Mouse (Mus musculus): ENCODE results near the gene Fbxw8.

Fbxw8 gene

GRCm38 (mm10) chr5:118048412-118048811, 106.9 kb downstream of the Fbxw8 start:
- no peak for DNase-seq (ENCODE audit: extremely low read depth, low read depth, low spot score)

GRCm38 (mm10) chr5:118047091-118047757, 108.0 kb downstream of the Fbxw8 start:
- no peak for DNase-seq (ENCODE audit: extremely low read depth, low read depth, low spot score)

- no peak for DNase-seq (ENCODE audit: extremely low read depth, low read depth, low spot score)
Observed at GRCm38 (mm10) chr5:118045385-118045784, 109.9 kb downstream of the Fbxw8 start.

GRCm38 (mm10) chr5:118044907-118045306, 110.4 kb downstream of the Fbxw8 start:
- DNase-seq (ENCODE audit: extremely low read depth, low read depth, low spot score), result no peak

- no peak for DNase-seq (ENCODE audit: extremely low read depth, low read depth, low spot score)
Observed at GRCm38 (mm10) chr5:118043761-118044160, 111.5 kb downstream of the Fbxw8 start.

GRCm38 (mm10) chr5:118042599-118042998, 112.7 kb downstream of the Fbxw8 start:
- DNase-seq (ENCODE audit: extremely low read depth, low read depth, low spot score), result no peak

GRCm38 (mm10) chr5:118039241-118039668, 116.0 kb downstream of the Fbxw8 start:
- no peak for DNase-seq (ENCODE audit: extremely low read depth, low read depth, low spot score)

- no peak for DNase-seq (ENCODE audit: extremely low read depth, low read depth, low spot score)
Observed at GRCm38 (mm10) chr5:118037798-118038484, 117.3 kb downstream of the Fbxw8 start.

GRCm38 (mm10) chr5:118036888-118037797, 118.1 kb downstream of the Fbxw8 start:
- no peak for DNase-seq (ENCODE audit: extremely low read depth, low read depth, low spot score)

- DNase-seq (ENCODE audit: extremely low read depth, low read depth, low spot score), result no peak
Observed at GRCm38 (mm10) chr5:118035786-118036185, 119.5 kb downstream of the Fbxw8 start.

GRCm38 (mm10) chr5:118034632-118035031, 120.6 kb downstream of the Fbxw8 start:
- no peak for DNase-seq (ENCODE audit: extremely low read depth, low read depth, low spot score)

GRCm38 (mm10) chr5:118033740-118034139, 121.5 kb downstream of the Fbxw8 start:
- DNase-seq (ENCODE audit: extremely low read depth, low read depth, low spot score), result no peak

- DNase-seq (ENCODE audit: extremely low read depth, low read depth, low spot score), result no peak
Observed at GRCm38 (mm10) chr5:118033328-118033727, 121.9 kb downstream of the Fbxw8 start.

GRCm38 (mm10) chr5:118031508-118031907, 123.8 kb downstream of the Fbxw8 start:
- DNase-seq (ENCODE audit: extremely low read depth, low read depth, low spot score), result no peak

GRCm38 (mm10) chr5:118031059-118031458, 124.2 kb downstream of the Fbxw8 start:
- DNase-seq (ENCODE audit: extremely low read depth, low read depth, low spot score), result no peak

GRCm38 (mm10) chr5:118030022-118030675, 125.1 kb downstream of the Fbxw8 start:
- no peak for DNase-seq (ENCODE audit: extremely low read depth, low read depth, low spot score)

GRCm38 (mm10) chr5:118029420-118029819, 125.8 kb downstream of the Fbxw8 start:
- DNase-seq (ENCODE audit: extremely low read depth, low read depth, low spot score), result no peak

GRCm38 (mm10) chr5:118029035-118029408, 126.2 kb downstream of the Fbxw8 start:
- DNase-seq (ENCODE audit: extremely low read depth, low read depth, low spot score), result no peak

- no peak for DNase-seq (ENCODE audit: extremely low read depth, low read depth, low spot score)
Observed at GRCm38 (mm10) chr5:118028191-118029034, 126.9 kb downstream of the Fbxw8 start.

GRCm38 (mm10) chr5:118027698-118028190, 127.5 kb downstream of the Fbxw8 start, which contains the start of gene Tesc:
Tesc (plus strand) TSS chr5:118027743.
- no peak for DNase-seq (ENCODE audit: extremely low read depth, low read depth, low spot score)

All from fat pad, adult 2 months (tissue).